In genomic region chr17:23546333-23546701, GRCm38 (mm10) we compare ENCODE assay signal across 8 mouse cellular contexts. TPM values are rescaled to one million over a fixed set of nuclear protein-coding genes. Genes with fewer than 3 reads are reported as not detected.
DNase-seq lines count a peak whose midpoint lies in the region; ATAC-seq lines count a peak whose summit lies in the region.

No protein-coding gene starts in this region.

- under 1% methylated on average over 20 of the region's 20 CpGs for WGBS in hindbrain, embryonic 15.5 days

- peaks cover 14% of the 10 kb centered on the region for H3K4me1 ChIP-seq in hindbrain, embryonic 15.5 days (replicated peaks)

- H3K27ac ChIP-seq in hindbrain, embryonic 15.5 days (replicated peaks): peak overlapping the region; percentile 72

- peak; percentile 23; the same call in 1 of the 2 replicates for ATAC-seq in hindbrain, embryonic 15.5 days (ENCODE audit: low FRiP score, low read depth)
- peak; percentile 20 for ATAC-seq in megakaryocyte-erythroid progenitor cell, adult 5-6 weeks (replicated peaks; ENCODE audit: low FRiP score, low TSS enrichment, poor library complexity, severe bottlenecking)

- H3K9me3 ChIP-seq in hindbrain, embryonic 15.5 days: no peaks in the 10 kb centered on the region

- peak overlapping the region; percentile 57 for H3K4me2 ChIP-seq in hindbrain, embryonic 15.5 days

- no peaks in the 10 kb centered on the region for H3K36me3 ChIP-seq in hindbrain, embryonic 15.5 days

- 0 out of 2 replicates have a peak, but pooled peaks cover 3% of the 10 kb centered on the region for H3K27me3 ChIP-seq in hindbrain, embryonic 15.5 days

- peak; percentile 87 to 91 for DNase-seq in adrenal gland, adult 18-20 months (ENCODE audit: low spot score in 2 of 2)
- no peak for DNase-seq in adrenal gland, adult (ENCODE audit: inconsistent age in 2 of 2, low spot score in 1 of 2)
- DNase-seq in cerebellum, postnatal 10 days: peak; percentile 81 to 82
- DNase-seq in frontal cortex, postnatal 25 days (ENCODE audit: low spot score in 2 of 2): peak; percentile 76 to 82
- DNase-seq in left cerebral cortex, postnatal 14 days (ENCODE audit: low spot score in 2 of 2): peak; percentile 72 to 86
- peak; percentile 70 for DNase-seq in right cerebral cortex, postnatal 25 days

- intact Hi-C loops in left cerebral cortex, postnatal 14 days (cut with DNase I): loop anchor here (5.0 kb wide), 1 partner anchor 354 kb away; the partner anchor contains the start of gene Zfp40

- H3K9ac ChIP-seq in hindbrain, embryonic 15.5 days: peak overlapping the region; percentile 52

- peak overlapping the region; percentile 70 for H3K4me3 ChIP-seq in hindbrain, embryonic 15.5 days

RNA-seq across cellular contexts. Expression of gene Zfp213, which starts 17.7 kb away (rescaled TPM):
- total RNA-seq in adrenal gland, adult 18-20 months (2021): 10 to 100 TPM; 11.0 to 12.3 TPM
- 17.3 and 19.8 TPM in 2 replicates for polyA plus RNA-seq in hindbrain, embryonic 15.5 days (2015; fragmentation: Nextera tagmentation; extraction: Ambion mirVana)
- total RNA-seq in left cerebral cortex, postnatal 14 days (2021): 1 to 10 TPM; 6.6 to 6.8 TPM
- total RNA-seq in megakaryocyte-erythroid progenitor cell, adult 5-6 weeks (2014; fragmentation: Nextera tagmentation): 7.4 and 7.8 TPM in 2 replicates
- 4.9 and 7.5 TPM in 2 replicates for total RNA-seq in megakaryocyte-erythroid progenitor cell, adult 5-6 weeks (2017)

RNA-seq across cellular contexts. Expression of gene Zfp13, which starts 53.0 kb away (rescaled TPM):
- total RNA-seq in adrenal gland, adult 18-20 months (2021): 1 to 10 TPM; 6.2 to 6.3 TPM
- 24.3 and 29.3 TPM in 2 replicates for polyA plus RNA-seq in hindbrain, embryonic 15.5 days (2015; fragmentation: Nextera tagmentation; extraction: Ambion mirVana)
- 10 to 100 TPM; 28.3 to 29.0 TPM for total RNA-seq in left cerebral cortex, postnatal 14 days (2021)
- total RNA-seq in megakaryocyte-erythroid progenitor cell, adult 5-6 weeks (2014; fragmentation: Nextera tagmentation): not detected in 2 replicates
- not detected in 2 replicates for total RNA-seq in megakaryocyte-erythroid progenitor cell, adult 5-6 weeks (2017)

RNA-seq across cellular contexts. Expression of gene Zscan10, which starts 54.3 kb away (rescaled TPM):
- total RNA-seq in adrenal gland, adult 18-20 months (2021): not detected
- 0.05 and 0.25 TPM in 2 replicates for polyA plus RNA-seq in hindbrain, embryonic 15.5 days (2015; fragmentation: Nextera tagmentation; extraction: Ambion mirVana)
- total RNA-seq in left cerebral cortex, postnatal 14 days (2021): not detected
- total RNA-seq in megakaryocyte-erythroid progenitor cell, adult 5-6 weeks (2014; fragmentation: Nextera tagmentation): not detected in 2 replicates
- not detected in 2 replicates for total RNA-seq in megakaryocyte-erythroid progenitor cell, adult 5-6 weeks (2017)

Comparison
In these comparisons a context has a peak if more than half of its experiments do, and no peak if none do; other contexts are left out.
1. DNase-seq: peak in adrenal gland, adult 18-20 months (2 of 2), cerebellum, postnatal 10 days (2 of 2), frontal cortex, postnatal 25 days (2 of 2), left cerebral cortex, postnatal 14 days (2 of 2) and right cerebral cortex, postnatal 25 days (single experiment); none in adrenal gland, adult (0 of 2).
2. RNA of gene Zfp13, which starts 53.0 kb away (total RNA-seq): 28.3 to 29.0 TPM in left cerebral cortex, postnatal 14 days and 6.2 to 6.3 TPM in adrenal gland, adult 18-20 months; not detected in megakaryocyte-erythroid progenitor cell, adult 5-6 weeks; every median in the first group is over 4 times any median in the second.